Mouse (Mus musculus): ENCODE measurements around the gene Herc1.
A peak's percentile ranks its signal among the peaks of the same experiment; 100 is the strongest.

The Herc1 gene

GRCm38 (mm10) chr9:66349860-66350787 lies at the start of gene Herc1:
TSS of gene Herc1 (plus strand) at chr9:66350450.
- peak; percentile 97 for DNase-seq

- no peak for DNase-seq
Measured at GRCm38 (mm10) chr9:66304320-66305090, 45.7 kb upstream of the Herc1 start.

- DNase-seq = peak; percentile 43
Measured at GRCm38 (mm10) chr9:66305121-66306112, 44.8 kb upstream of the Herc1 start.

- DNase-seq = no peak
Measured at GRCm38 (mm10) chr9:66306414-66306813, 43.8 kb upstream of the Herc1 start.

GRCm38 (mm10) chr9:66307341-66307740 lies 42.9 kb upstream of the Herc1 start:
- DNase-seq = peak; percentile 27

GRCm38 (mm10) chr9:66308741-66309140 lies 41.5 kb upstream of the Herc1 start:
- no peak for DNase-seq

- peak; percentile 24 for DNase-seq
Measured at GRCm38 (mm10) chr9:66311458-66311857, 38.8 kb upstream of the Herc1 start.

GRCm38 (mm10) chr9:66316603-66317002 lies 33.6 kb upstream of the Herc1 start:
- no peak for DNase-seq

GRCm38 (mm10) chr9:66322010-66322931 lies 28.0 kb upstream of the Herc1 start:
- peak; percentile 95 for DNase-seq

- DNase-seq = no peak
Measured at GRCm38 (mm10) chr9:66326879-66327278, 23.4 kb upstream of the Herc1 start.

- no peak for DNase-seq
Measured at GRCm38 (mm10) chr9:66329474-66329873, 20.8 kb upstream of the Herc1 start.

GRCm38 (mm10) chr9:66330437-66330836 lies 19.8 kb upstream of the Herc1 start:
- DNase-seq = no peak

- DNase-seq = no peak
Measured at GRCm38 (mm10) chr9:66331548-66331947, 18.7 kb upstream of the Herc1 start.

- DNase-seq = no peak
Measured at GRCm38 (mm10) chr9:66332393-66332792, 17.9 kb upstream of the Herc1 start.

GRCm38 (mm10) chr9:66337280-66337679 lies 13.0 kb upstream of the Herc1 start:
- no peak for DNase-seq

- DNase-seq = no peak
Measured at GRCm38 (mm10) chr9:66338005-66338782, 12.1 kb upstream of the Herc1 start.

GRCm38 (mm10) chr9:66339714-66340113 lies 10.5 kb upstream of the Herc1 start:
- DNase-seq = no peak

- DNase-seq = no peak
Measured at GRCm38 (mm10) chr9:66340394-66341094, 9.7 kb upstream of the Herc1 start.

- DNase-seq = no peak
Measured at GRCm38 (mm10) chr9:66347405-66348035, 2.7 kb upstream of the Herc1 start.

All from kidney, adult 9 months (tissue).